Mouse (Mus musculus): ENCODE results near the gene Dhrs3.

Dhrs3 gene

GRCm38 (mm10) chr4:144972948-144973720 lies 80.5 kb downstream of the Dhrs3 start:
- DNase-seq (ENCODE audit: low spot score in 2 of 2) = no peak

- no peak for DNase-seq (ENCODE audit: low spot score in 2 of 2)
Measured at GRCm38 (mm10) chr4:144974458-144974857, 81.8 kb downstream of the Dhrs3 start.

DNA sequence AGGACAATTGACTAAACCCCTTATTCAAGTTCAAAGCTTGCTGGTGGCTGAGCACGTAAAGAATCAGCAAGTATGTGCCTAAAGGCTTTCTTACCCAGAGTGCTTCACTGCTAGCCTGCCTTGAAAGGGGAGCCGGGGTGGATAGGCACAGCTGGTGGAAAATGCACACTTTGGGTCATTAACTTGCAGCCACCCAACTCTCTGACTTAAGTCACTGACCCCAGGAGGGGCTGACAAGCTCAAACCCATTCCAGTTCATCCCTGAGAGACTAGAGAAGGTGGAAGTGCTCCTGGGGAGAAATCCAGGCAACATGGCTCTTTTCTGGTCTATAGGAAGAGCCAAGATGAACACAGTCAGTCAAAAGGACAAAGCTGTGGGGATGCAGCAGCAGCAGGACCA lies 82.9 kb downstream of the Dhrs3 start:
- no peak for DNase-seq (ENCODE audit: low spot score in 2 of 2)

- no peak for DNase-seq (ENCODE audit: low spot score in 2 of 2)
Measured at GRCm38 (mm10) chr4:144977057-144977456, 84.4 kb downstream of the Dhrs3 start.
